Mouse (Mus musculus): Measurements from ENCODE around the gene Scaf4.
"Not testable (repeated sequence)": the region's sequence is repeated elsewhere in the genome, so short reads cannot be mapped to it uniquely, and the experiment has no call there.

The Scaf4 gene

DNA sequence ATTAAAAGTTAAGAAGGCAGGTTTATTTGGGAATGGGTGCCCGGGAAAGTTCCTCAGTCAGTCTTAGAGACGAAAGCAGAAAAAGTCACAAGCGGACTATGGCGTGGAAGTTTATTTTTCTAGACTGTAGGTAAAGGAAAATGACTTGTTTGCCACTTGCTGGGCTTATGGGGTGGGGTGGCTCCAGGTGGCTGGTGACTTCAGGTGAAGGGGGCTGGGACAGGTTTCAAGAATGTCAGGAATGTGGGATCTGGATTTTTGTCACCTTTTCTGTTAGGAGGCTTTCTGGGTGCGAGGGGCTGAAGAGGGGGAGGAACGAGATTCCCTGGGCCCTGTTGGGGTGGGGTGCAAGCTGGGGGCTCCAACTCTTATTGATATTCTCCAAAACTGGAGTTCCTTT, 7.4 kb upstream of the Scaf4 start:
- no peak for DNase-seq (ENCODE audit: low spot score)

- no peak for DNase-seq (ENCODE audit: low spot score)
Measured at GRCm38 (mm10) chr16:90290962-90291361, 6.7 kb upstream of the Scaf4 start.

- peak; percentile 39 for DNase-seq (ENCODE audit: low spot score)
Measured at GRCm38 (mm10) chr16:90284916-90285315, 613 bp upstream of the Scaf4 start.

- DNase-seq (ENCODE audit: low spot score) = peak; percentile 58
Measured at GRCm38 (mm10) chr16:90283266-90283904, 918 bp downstream of the Scaf4 start.

DNA sequence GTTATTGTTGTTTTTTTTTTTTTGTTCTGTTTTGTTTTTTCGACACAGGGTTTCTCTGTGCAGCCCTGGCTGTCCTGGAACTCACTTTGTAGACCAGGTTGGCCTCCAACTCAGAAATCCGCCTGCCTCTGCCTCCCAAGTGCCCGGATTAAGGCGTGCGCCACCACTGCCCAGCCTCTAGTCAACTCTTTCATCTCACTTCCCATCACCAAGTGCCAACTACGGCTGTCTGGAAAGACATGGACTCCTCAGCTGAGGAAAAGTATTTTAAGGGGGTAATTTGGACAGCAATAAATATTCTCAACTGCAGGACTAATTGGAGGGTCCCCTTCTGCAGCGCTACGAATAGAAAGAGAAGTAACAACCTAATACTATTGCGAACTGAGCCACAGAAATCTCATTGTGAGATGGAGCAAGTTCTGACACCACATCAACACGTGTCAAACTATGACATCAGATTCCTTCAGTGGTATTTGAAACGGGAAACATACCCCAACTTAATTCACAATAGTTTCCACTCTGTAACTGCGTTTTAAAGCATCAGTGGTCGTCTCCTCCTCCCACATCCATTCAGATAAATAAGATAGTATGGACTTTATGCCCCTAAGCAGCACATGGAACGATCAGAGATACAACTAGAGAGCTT, 1.6 kb downstream of the Scaf4 start:
- no peak for DNase-seq (ENCODE audit: low spot score)

GRCm38 (mm10) chr16:90281406-90281805, 2.9 kb downstream of the Scaf4 start:
- no peak for DNase-seq (ENCODE audit: low spot score)

GRCm38 (mm10) chr16:90280989-90281388, 3.3 kb downstream of the Scaf4 start:
- no peak for DNase-seq (ENCODE audit: low spot score)

DNA sequence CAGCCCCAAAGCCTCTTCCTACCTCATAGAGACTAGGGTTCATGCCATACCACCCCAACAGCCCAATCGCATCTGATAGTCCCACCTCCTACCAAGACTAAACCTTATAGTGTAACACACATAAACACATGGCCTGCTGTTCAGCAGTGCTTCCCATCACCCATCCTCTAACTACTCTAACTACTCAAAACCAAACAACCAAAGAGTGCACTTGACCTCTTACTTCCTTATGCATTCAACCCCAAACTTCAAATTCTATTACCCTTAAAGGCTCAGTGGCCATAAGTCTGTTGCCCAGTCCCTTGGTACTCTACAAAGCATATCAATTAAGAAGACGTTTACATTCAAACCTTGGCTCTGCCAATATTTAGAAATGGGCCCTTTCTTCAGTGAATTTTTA, 3.8 kb downstream of the Scaf4 start:
- DNase-seq (ENCODE audit: low spot score) = no peak

- DNase-seq (ENCODE audit: low spot score) = no peak
Measured at GRCm38 (mm10) chr16:90279058-90279457, 5.2 kb downstream of the Scaf4 start.

DNA sequence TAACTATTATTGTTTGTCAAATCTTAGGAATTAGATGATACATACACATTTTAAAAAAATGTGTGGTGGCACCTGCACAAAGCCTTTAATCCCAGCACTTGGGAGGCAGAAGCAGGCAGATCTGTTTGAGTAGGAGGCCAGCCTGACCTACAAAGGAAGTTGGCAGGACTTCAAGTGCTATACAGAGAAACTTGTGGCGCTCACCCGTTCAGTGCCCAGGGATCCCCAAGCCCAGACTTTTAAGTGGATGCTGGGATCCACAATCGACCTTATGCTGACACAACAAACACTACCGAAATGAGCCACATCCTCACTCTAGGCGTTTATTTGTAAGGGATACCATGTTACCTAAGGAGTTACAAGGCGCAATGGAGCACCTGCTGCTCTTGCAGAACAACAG, 8.8 kb downstream of the Scaf4 start:
- no peak for DNase-seq (ENCODE audit: low spot score)

GRCm38 (mm10) chr16:90266581-90266980, 17.7 kb downstream of the Scaf4 start:
- no peak for DNase-seq (ENCODE audit: low spot score)

DNA sequence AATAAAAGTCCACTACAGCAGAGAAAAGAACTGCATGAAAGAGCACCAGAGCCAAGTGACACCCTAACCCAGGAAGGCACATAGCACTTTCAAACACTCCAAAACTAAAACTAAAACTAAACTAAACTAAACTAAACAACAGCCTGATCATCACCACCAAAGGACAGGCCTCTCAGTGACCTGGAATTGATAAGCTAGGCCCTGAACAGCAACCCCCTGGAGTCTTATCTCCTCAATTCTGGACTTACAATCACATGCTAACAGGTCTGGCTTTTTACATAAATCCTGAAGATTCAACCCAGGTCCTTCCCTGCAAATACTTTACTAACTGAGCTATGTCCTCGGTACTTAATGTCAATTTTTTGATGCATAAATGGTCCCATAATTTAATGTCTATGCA, 19.2 kb downstream of the Scaf4 start:
- no peak for DNase-seq (ENCODE audit: low spot score)

DNA sequence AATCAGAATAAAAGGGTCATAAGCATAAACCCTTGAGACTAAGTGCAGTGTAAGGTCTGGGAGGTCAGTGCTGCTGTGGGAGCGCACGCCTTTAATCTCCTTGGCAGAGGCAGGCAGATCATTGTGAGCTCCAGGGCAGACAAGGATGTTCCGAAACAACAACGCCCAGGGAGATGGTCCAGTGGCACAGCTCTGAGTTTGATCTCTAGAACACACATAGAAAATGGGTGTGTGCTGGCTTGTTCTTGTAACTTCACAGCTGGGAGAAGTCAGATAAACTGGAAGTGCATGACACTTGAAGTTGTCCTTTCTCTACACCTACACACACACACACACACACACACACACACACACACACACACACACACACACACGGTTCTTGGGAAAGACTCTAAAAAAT, 20.3 kb downstream of the Scaf4 start:
- no peak for DNase-seq (ENCODE audit: low spot score)

DNA sequence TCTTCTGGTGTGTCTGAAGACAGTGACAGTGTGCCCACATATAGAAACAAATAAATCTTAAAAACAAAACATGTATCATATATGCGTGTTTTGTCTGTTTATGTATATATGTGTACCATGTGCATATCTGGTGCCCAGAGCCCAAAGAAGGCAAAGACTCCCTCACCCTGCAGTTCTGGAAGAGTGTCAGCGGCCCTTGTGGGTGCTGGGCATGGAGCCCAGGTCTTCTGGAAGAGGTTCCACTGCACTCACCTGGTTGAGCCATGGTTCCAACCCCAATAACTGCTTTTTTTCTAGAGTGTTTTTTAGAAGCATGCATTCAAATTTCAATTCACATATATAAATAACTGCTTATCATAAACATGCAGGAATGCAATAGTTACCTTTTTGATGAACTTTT, 22.5 kb downstream of the Scaf4 start:
- no peak for DNase-seq (ENCODE audit: low spot score)

GRCm38 (mm10) chr16:90260097-90260496, 24.2 kb downstream of the Scaf4 start:
- DNase-seq (ENCODE audit: low spot score) = no peak

DNA sequence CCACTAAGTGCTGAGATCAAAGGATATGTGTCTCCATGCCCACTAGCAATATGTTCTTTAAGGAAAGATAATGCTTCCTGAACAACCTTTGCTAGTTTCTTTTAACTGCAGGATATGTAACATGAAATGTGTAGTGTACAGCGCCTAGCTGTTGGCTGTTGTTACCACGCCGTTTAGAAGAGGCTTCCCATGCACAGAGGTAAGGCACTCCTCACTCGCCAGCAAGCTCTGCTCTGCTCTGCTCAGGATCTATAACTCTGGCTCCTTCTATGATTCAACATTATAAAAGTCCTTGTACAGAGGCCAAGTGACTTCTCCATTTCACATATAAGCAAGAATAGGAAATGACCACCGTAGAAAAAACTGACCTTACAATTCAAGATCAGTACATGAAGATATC, 24.7 kb downstream of the Scaf4 start:
- no peak for DNase-seq (ENCODE audit: low spot score)

DNA sequence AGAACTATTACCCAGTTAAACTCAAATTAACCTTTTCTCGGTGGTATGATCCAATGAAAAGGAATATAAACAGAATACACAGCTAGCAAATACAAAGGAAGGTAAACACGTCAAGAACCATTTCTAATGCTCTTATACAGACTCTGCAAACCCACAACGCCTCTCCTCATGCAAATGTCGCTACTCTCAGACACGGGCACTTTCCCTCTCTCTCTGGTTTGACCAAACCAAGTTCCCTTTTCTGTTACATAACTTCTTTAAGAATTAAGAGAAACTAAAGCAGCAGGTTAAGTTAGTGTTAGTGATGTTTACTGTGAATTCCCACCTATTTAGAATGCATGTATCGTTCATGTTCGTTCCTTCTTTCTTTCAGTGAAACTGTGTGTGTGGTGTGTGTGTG, 25.4 kb downstream of the Scaf4 start:
- no peak for DNase-seq (ENCODE audit: low spot score)

GRCm38 (mm10) chr16:90252521-90252920, 31.8 kb downstream of the Scaf4 start:
- DNase-seq (ENCODE audit: low spot score) = no peak

GRCm38 (mm10) chr16:90251256-90251655, 33.0 kb downstream of the Scaf4 start:
- not testable (repeated sequence) for DNase-seq (ENCODE audit: low spot score)

- DNase-seq (ENCODE audit: low spot score) = no peak
Measured at GRCm38 (mm10) chr16:90250099-90250498, 34.2 kb downstream of the Scaf4 start.

DNA sequence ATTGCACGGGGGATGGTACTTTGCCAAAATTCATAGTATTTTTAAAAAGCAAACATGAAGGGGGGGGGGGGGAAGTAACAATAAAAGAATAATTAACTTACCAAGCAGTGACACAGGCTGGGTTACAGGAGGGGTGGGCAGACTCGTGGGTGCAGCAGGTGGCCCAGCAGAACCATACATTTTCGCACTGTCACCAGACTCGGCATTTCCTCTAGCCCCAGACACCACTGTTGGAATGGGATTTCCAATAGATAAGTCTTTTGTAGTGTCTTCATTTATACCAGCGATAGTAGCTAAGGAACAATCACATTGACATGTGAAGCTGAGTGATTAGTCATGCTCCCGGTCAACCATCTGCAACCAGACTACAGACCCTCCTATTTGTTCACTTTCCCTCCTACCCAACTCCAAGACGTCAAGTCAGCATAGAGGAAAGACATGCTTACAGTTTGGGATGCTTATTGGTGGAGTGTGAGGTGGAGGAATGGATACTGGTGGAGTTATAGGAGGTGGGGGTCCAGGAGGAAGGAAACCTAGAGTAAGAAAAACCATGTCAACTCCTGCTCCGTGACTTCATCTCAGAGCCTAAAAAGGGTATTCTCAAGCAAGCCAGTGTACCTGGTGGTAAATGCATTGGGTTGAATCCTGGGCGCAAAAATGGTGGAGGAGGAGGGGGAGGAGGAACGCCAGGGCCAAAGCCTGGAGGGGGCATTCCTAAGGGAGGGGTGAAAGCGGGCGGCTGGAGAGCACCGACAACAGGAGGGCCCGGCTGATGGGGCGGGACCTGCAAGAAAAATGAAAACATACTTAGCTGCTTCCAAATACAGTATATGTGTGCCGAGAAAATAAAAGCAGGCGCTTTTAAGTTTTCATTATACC, 41.6 kb downstream of the Scaf4 start:
- DNase-seq (ENCODE audit: low spot score) = no peak

DNA sequence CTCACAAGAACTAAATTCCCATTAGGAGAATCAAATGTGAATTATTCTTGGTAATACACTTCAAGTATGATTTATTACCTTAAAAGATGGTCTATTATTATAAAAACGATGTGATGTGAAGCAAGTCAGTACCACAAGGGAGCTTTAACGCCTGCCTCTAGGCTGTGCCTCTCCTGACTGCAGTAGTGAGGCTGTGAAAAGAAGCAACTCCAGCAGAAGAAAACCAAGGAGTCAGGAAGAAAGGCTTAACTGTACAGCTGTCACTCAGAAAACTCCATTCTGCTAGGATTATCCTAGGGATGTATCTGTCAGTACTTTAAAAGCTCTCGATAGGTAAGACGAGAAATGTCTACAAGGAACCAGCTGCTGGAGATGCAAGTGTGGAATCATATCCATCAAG, 42.4 kb downstream of the Scaf4 start:
- DNase-seq (ENCODE audit: low spot score) = no peak

- no peak for DNase-seq (ENCODE audit: low spot score)
Measured at GRCm38 (mm10) chr16:90239128-90239746, 45.1 kb downstream of the Scaf4 start.

Measured in embryo, embryonic 10 days (tissue).